Mouse (Mus musculus) brain, embryonic 14.5 days (tissue): Measurements from ENCODE around the gene Rapgef6.

Experiments used
- CTCF ChIP-seq: fragments of 200-500 bp; IDR thresholded peaks from 2 replicates; pipeline ENCODE4 v1.5.1; 2012; ENCODE audit warnings: inconsistent platforms, mild to moderate bottlenecking, moderate library complexity, borderline replicate concordance; ENCODE audit not compliant: insufficient read depth, insufficient read length; ENCODE audit errors: extremely low read depth
- POLR2A ChIP-seq: fragments of 200-500 bp; IDR thresholded peaks from 2 replicates; pipeline ENCODE4 v1.6.1; 2012; ENCODE audit warnings: mild to moderate bottlenecking, inconsistent platforms, borderline replicate concordance; ENCODE audit not compliant: poor library complexity, insufficient read depth, insufficient read length, severe bottlenecking; ENCODE audit errors: extremely low read depth

DNA sequence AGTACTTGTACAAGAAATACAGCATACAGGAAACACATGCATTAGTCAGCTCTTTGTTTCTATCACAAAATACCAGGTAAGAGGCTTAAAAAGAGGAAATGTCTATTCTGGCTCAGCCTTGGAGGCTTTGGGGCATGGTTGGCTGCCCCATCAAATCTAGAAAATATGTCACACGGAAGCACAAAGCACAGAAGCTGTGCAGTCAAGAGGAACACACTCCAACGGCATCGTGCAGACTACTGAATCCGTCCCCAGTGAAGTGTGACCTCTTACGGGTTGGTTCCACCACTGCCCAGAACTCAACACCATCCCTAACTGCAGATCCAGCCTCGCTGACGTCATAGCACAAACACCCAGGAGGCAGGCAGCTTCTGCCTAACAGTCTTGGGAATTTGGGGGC, 210.9 kb downstream of the Rapgef6 start:
- no peak for TF ChIP-seq POLR2A
- TF ChIP-seq CTCF: no peak
